29 mouse cellular contexts compared by ENCODE assay signal in genomic region chr19:53402741-53403432, GRCm38 (mm10). TPM values are rescaled to one million over a fixed set of nuclear protein-coding genes. Genes with fewer than 3 reads are reported as not detected.
A peak's percentile ranks its signal among the peaks of the same experiment; 100 is the strongest.
DNase-seq lines count a peak whose midpoint lies in the region; ATAC-seq and TF ChIP-seq lines count a peak whose summit lies in the region.
"Had no signal": no experiment of that assay in that cellular context is flagged by ENCODE, and none has a peak within 500 bp of the region (broad histone marks: within the 10 kb centered on the region; RNA-seq: fewer than 3 reads in every experiment).

No protein-coding gene starts in this region.

- no peaks in the 10 kb centered on the region for H3K9me3 ChIP-seq in liver, embryonic 14.5 days (ENCODE audit: control insufficient read depth, low read length)
- no peaks in the 10 kb centered on the region for H3K9me3 ChIP-seq in liver, embryonic 12.5 days (replicated peaks)
- H3K9me3 ChIP-seq in ES-E14 (ENCODE audit: control insufficient read depth, insufficient read depth, low read depth, low read length) = no peaks in the 10 kb centered on the region
- H3K9me3 ChIP-seq: embryonic facial prominence, embryonic 15.5 days; neural tube, embryonic 12.5 days had no signal

- H3K36me3 ChIP-seq in liver, embryonic 14.5 days (replicated peaks; ENCODE audit: control insufficient read depth, insufficient read depth, low read depth) = no peaks in the 10 kb centered on the region
- no peaks in the 10 kb centered on the region for H3K36me3 ChIP-seq in liver, embryonic 12.5 days
- H3K36me3 ChIP-seq in ES-E14 (ENCODE audit: control insufficient read depth, insufficient read depth, low read length, poor library complexity, severe bottlenecking) = no peaks in the 10 kb centered on the region
- H3K36me3 ChIP-seq: embryonic facial prominence, embryonic 15.5 days; forebrain, embryonic 10.5 days; midbrain, embryonic 10.5 days; neural tube, embryonic 12.5 days had no signal

- 35% methylated on average over 12 of the region's 12 CpGs for WGBS in liver, embryonic 14.5 days (ENCODE audit: insufficient replicate concordance)
- 36% methylated on average over 12 of the region's 12 CpGs for WGBS in liver, embryonic 12.5 days (ENCODE audit: insufficient replicate concordance)

- H3K27ac ChIP-seq in liver, embryonic 14.5 days = no peak overlapping the region
- no peak overlapping the region for H3K27ac ChIP-seq in liver, embryonic 12.5 days
- H3K27ac ChIP-seq in ES-E14 (ENCODE audit: insufficient read depth, low read depth, low read length, poor library complexity, severe bottlenecking) = no peak overlapping the region
- H3K27ac ChIP-seq: embryonic facial prominence, embryonic 15.5 days; forebrain, embryonic 10.5 days; gastrocnemius, adult 2 months; hindbrain, embryonic 14.5 days; midbrain, embryonic 10.5 days; neural tube, embryonic 12.5 days had no signal

- no peaks in the 10 kb centered on the region for H3K27me3 ChIP-seq in liver, embryonic 14.5 days (ENCODE audit: control insufficient read depth, insufficient read depth, low read length)
- no peaks in the 10 kb centered on the region for H3K27me3 ChIP-seq in liver, embryonic 12.5 days (replicated peaks)
- H3K27me3 ChIP-seq: embryonic facial prominence, embryonic 15.5 days; neural tube, embryonic 12.5 days had no signal

- H3K9ac ChIP-seq in liver, embryonic 14.5 days (replicated peaks) = no peak overlapping the region
- no peak overlapping the region for H3K9ac ChIP-seq in liver, embryonic 12.5 days
- no peak overlapping the region for H3K9ac ChIP-seq in ES-E14 (ENCODE audit: insufficient read depth, low read depth, low read length, poor library complexity, severe bottlenecking)
- H3K9ac ChIP-seq: embryonic facial prominence, embryonic 15.5 days; hindbrain, embryonic 14.5 days; neural tube, embryonic 12.5 days had no signal

- no peak overlapping the region for H3K4me2 ChIP-seq in liver, embryonic 14.5 days (ENCODE audit: low read depth)
- no peak overlapping the region for H3K4me2 ChIP-seq in liver, embryonic 12.5 days
- H3K4me2 ChIP-seq: embryonic facial prominence, embryonic 15.5 days; hindbrain, embryonic 14.5 days; neural tube, embryonic 12.5 days had no signal

- H3K4me3 ChIP-seq in liver, embryonic 14.5 days (ENCODE audit: insufficient read depth in 1 of 2, low read depth in 2 of 2, low read length in 2 of 2) = no peak overlapping the region
- no peak overlapping the region for H3K4me3 ChIP-seq in liver, embryonic 12.5 days
- peak overlapping the region; percentile 26 to 74; a peak in 3 of 4 replicates for H3K4me3 ChIP-seq in ES-E14 (ENCODE audit: insufficient read depth in 1 of 2, low read depth in 1 of 2, low read length in 2 of 2, poor library complexity in 1 of 2, severe bottlenecking in 1 of 2)
- H3K4me3 ChIP-seq: embryonic facial prominence, embryonic 15.5 days; forebrain, embryonic 10.5 days; gastrocnemius, adult 2 months; midbrain, embryonic 10.5 days; neural tube, embryonic 12.5 days had no signal

- H3K4me1 ChIP-seq in liver, embryonic 14.5 days (replicated peaks; ENCODE audit: control insufficient read depth in 2 of 2, insufficient read depth in 2 of 2, low read length in 1 of 2) = peaks cover 0 to 3% of the 10 kb centered on the region in 2 experiments; a peak in 1 of 4 replicates
- H3K4me1 ChIP-seq in liver, embryonic 12.5 days = no peaks in the 10 kb centered on the region; the same call in 1 of the 2 replicates
- peaks cover under 1 to 3% of the 10 kb centered on the region in 2 experiments; a peak in 2 of 4 replicates for H3K4me1 ChIP-seq in ES-E14 (ENCODE audit: control insufficient read depth in 2 of 2, insufficient read depth in 2 of 2, low read length in 2 of 2, poor library complexity in 1 of 2)
- H3K4me1 ChIP-seq: embryonic facial prominence, embryonic 15.5 days; forebrain, embryonic 10.5 days; midbrain, embryonic 10.5 days; neural tube, embryonic 12.5 days had no signal

- in situ Hi-C loops in ES-E14 (cut with MboI; ENCODE audit: low sequenced_read_pairs in 2 of 2, unreplicated experiment in 2 of 2) = loop anchor here in 1 of 2 experiments (10.0 kb wide), 1 partner anchor 172 kb away; no protein-coding TSS in a partner anchor

- peak; percentile 87 for DNase-seq in heart, adult 11 months
- DNase-seq in heart, postnatal 4 days = no peak
- DNase-seq in liver, embryonic 14.5 days (ENCODE audit: low read depth in 3 of 3, low spot score in 3 of 3) = no peak
- DNase-seq in ES-E14 (ENCODE audit: low read depth, low spot score) = no peak
- DNase-seq in left cerebral cortex, postnatal 14 days (ENCODE audit: low spot score in 2 of 2) = no peak
- DNase-seq: adrenal gland, adult 2 months; cerebellum, adult 11 months; gastrocnemius, adult 2 months; heart, adult 18-20 months; kidney, adult 8-10 months; layer of hippocampus, postnatal 36 days; liver; lung, adult 2 months; lung, postnatal 36 days; right cerebral cortex, postnatal 4 days; thymus, postnatal 36 days had no signal

- peak; percentile 31; the same call in 1 of the 2 replicates for TF ChIP-seq CTCF in liver, embryonic 14.5 days (IDR thresholded peaks at IDR 0.05; ENCODE audit: low read depth)

- ATAC-seq in liver, embryonic 14.5 days (ENCODE audit: insufficient read depth) = no peak
- ATAC-seq in liver, embryonic 12.5 days = no peak
- ATAC-seq in megakaryocyte-erythroid progenitor cell, adult 5-6 weeks (replicated peaks; ENCODE audit: low FRiP score, low TSS enrichment, poor library complexity, severe bottlenecking) = 0 out of 2 replicates have a peak, but pooled peaks have one; percentile 57

- TF ChIP-seq EP300 in liver, embryonic 14.5 days (IDR thresholded peaks at IDR 0.05; ENCODE audit: low read depth) = no peak

- intact Hi-C loops in left cerebral cortex, postnatal 14 days (cut with DNase I) = no loop called here

TF ChIP-seq in ES-E14, 5 proteins besides CTCF, POLR2A, EP300 and RAD21:
- TF ChIP-seq ZNF384 (IDR thresholded peaks at IDR 0.05; ENCODE audit: low read depth, low read length) (no peak), CHD2 (IDR thresholded peaks at IDR 0.05; ENCODE audit: low read depth, low read length) (no peak), MAFK (IDR thresholded peaks at IDR 0.05; ENCODE audit: insufficient read depth, low read depth, low read length) (no peak), ZC3H11A (IDR thresholded peaks at IDR 0.05; ENCODE audit: borderline replicate concordance, low read depth, low read length) (no peak), HCFC1 (IDR thresholded peaks at IDR 0.05; ENCODE audit: borderline replicate concordance, insufficient read depth, low read length) (no peak)

RNA-seq across cellular contexts. Expression of gene Smndc1, which starts 12.5 kb away (rescaled TPM):
- total RNA-seq in heart, postnatal 4 days (2021) = 10 to 100 TPM; 43.2 to 48.2 TPM
- polyA plus RNA-seq in liver, embryonic 14.5 days (2012; rRNA removed) = 5.7 and 11.5 TPM in 2 replicates
- 17.4 and 22.1 TPM in 2 replicates for polyA plus RNA-seq in liver, embryonic 14.5 days (2014; fragmentation: Nextera tagmentation; extraction: Ambion mirVana)
- 29.3 and 30.6 TPM in 2 replicates for polyA plus RNA-seq in liver, embryonic 12.5 days (2016; fragmentation: Nextera tagmentation; extraction: Ambion mirVana)
- total RNA-seq in ES-E14 (2012; rRNA removed) = 32.6 and 37.4 TPM in 2 replicates
- 56.9 and 60.9 TPM in 2 replicates for total RNA-seq in megakaryocyte-erythroid progenitor cell, adult 5-6 weeks (2014; fragmentation: Nextera tagmentation)
- 34.7 and 45.6 TPM in 2 replicates for total RNA-seq in megakaryocyte-erythroid progenitor cell, adult 5-6 weeks (2017)
- 10 to 100 TPM; 35.3 to 36.2 TPM for total RNA-seq in left cerebral cortex, postnatal 14 days (2021)

RNA-seq across cellular contexts. Expression of gene Gm10197, which starts 31.3 kb away (rescaled TPM):
- not detected for total RNA-seq in heart, postnatal 4 days (2021)
- not detected in 2 replicates for polyA plus RNA-seq in liver, embryonic 14.5 days (2012; rRNA removed)
- polyA plus RNA-seq in liver, embryonic 14.5 days (2014; fragmentation: Nextera tagmentation; extraction: Ambion mirVana) = 3.0 TPM in 1 of 2 replicates, not detected in the other
- not detected in 2 replicates for polyA plus RNA-seq in liver, embryonic 12.5 days (2016; fragmentation: Nextera tagmentation; extraction: Ambion mirVana)
- total RNA-seq in ES-E14 (2012; rRNA removed) = not detected in 2 replicates
- not detected in 2 replicates for total RNA-seq in megakaryocyte-erythroid progenitor cell, adult 5-6 weeks (2014; fragmentation: Nextera tagmentation)
- not detected in 2 replicates for total RNA-seq in megakaryocyte-erythroid progenitor cell, adult 5-6 weeks (2017)
- total RNA-seq in left cerebral cortex, postnatal 14 days (2021) = not detected
- total RNA-seq: adrenal gland, adult 2 months; common myeloid progenitor, adult 5-6 weeks; gastrocnemius, adult 2 months; heart, adult 18-20 months; layer of hippocampus, postnatal 36 days; left cerebral cortex, postnatal 36 days; monocyte, adult 5-6 weeks had no signal
- polyA plus RNA-seq: adrenal gland, adult 2 months; brain, embryonic 14.5 days; embryonic facial prominence, embryonic 15.5 days; forebrain, embryonic 10.5 days; heart, postnatal 0 days; hindbrain, embryonic 14.5 days; large intestine, adult 2 months; lung, adult 2 months; neural tube, embryonic 12.5 days had no signal

Comparison
In these comparisons a context has a peak if more than half of its experiments do, and no peak if none do; other contexts are left out.
1. H3K4me3 ChIP-seq: peak in ES-E14 (2 of 2); none in liver, embryonic 14.5 days (0 of 2) and liver, embryonic 12.5 days (single experiment).